Mouse (Mus musculus): ENCODE results near the gene Tbc1d13.
A peak's percentile ranks its signal among the peaks of the same experiment; 100 is the strongest.

Tbc1d13 gene

DNA sequence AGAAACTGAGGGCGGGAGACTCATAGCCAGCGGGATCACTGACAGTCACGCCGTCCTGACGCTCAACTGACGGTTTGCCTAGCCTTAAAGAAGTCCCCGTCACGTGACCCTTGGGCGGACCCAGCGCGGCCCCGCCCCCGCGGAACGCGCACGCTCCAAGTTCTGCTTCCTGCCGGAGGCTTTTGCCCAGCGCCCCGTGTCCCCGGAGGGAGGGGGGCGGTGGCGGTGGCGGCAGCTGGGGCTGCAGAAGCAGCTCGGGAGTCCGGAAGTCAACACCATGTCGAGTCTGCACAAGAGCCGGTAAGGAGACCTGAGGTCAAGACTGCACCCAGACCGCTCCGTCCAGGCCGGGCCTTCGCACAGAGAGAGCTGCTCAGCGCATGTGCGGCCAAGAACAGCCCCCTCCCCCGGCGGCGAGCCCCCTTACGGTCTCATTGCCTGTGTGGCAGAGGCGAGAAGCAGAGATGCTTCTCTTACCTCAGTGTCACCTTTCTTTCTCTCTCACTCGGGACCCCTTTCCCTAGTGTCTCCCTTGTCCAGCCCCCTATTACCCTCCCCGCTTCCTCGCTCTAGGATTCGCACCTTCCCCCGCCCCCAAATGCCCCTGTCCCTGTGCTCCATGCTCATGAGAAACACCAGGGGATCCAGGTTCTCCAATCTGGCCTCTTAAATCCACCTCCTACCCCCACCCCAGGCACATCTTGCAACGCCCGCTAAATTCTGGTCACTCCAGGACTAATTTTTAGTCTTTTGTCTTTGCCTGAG is at the start of gene Tbc1d13:
Gene Tbc1d13, plus strand, starts transcription at position 134 of the 765 bp plus-strand sequence.
- peak; percentile 94 to 97 for DNase-seq (ENCODE audit: low spot score in 2 of 2)

DNA sequence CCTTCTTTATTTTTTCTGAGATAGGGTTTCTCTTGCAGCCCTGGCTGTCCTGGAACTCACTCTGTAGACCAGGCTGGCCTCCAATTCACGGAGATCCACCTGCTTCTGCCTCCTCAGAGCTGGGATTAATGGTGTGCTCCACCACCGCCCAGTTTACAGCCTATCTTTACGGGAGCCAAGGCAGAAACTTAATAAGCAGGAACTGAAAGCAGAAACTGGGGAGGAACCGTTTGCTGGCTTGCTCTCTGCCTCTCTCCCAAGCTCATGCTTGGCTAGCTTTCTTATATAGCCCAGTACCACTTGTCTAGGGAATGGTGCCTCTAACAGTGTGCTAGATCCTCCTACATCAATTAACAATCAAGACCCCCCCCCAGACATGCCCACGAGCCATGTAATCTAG is 49.4 kb upstream of the Tbc1d13 start:
- DNase-seq (ENCODE audit: low spot score in 2 of 2) = no peak

DNA sequence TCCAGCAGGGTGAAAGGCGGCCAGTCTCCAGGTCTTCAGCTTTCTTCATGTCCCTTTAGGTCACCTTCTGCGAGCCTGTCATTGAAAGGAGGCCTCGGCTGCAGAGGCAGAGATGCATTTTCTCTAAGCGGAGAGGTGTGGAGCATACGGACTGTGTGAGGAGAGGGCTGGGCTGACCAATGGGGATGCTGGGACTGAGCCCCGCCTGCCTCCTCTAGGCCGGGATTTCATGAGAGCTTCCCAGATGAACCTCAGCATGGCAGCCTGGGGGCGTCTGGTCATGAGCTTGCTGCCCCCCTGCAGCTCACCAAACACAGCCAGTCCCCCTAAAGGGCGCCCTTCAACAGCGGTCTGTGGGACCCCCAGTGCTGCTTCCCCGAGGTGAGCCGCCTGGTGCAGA is 48.9 kb upstream of the Tbc1d13 start:
- DNase-seq (ENCODE audit: low spot score in 2 of 2) = no peak

DNA sequence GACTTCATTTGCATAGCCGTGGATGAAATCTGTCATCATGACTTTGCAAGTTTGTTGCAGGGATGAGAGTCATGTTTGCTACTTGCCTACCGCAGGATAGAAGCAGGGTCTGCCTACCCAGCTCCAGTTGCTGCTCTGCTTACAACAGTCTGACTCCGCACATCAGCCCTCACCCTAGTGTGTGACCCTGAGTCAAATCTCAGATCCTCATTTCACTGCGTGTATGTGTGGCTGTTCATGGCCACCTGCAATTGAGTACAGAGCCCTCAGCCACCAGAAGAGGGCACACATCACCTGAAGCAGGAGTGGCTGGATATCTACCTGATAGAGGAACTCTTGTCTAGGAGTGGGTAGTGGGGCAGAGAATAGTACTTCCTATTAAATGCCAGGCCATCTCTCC is 46.2 kb upstream of the Tbc1d13 start:
- DNase-seq (ENCODE audit: low spot score in 2 of 2) = no peak

DNA sequence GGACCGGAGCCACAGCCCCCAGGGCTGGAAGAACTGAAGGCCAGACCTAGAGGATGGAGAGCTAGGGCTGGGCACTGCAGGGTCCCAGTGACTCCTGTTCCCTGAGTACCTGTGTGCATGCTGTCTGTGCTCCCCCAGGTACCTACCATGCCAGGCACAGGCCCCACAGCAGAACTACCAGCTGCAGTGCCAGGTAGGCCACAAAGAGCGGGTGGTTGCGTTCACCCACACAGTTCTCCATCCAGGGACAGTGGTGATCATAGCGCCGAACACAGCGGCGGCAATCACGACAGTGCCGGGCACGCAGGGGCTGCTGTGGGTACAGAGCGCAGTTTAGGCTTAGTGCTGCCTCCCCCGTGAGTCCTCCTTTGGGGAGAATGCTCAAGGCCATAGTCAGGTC is 42.0 kb upstream of the Tbc1d13 start:
- no peak for DNase-seq (ENCODE audit: low spot score in 2 of 2)

DNA sequence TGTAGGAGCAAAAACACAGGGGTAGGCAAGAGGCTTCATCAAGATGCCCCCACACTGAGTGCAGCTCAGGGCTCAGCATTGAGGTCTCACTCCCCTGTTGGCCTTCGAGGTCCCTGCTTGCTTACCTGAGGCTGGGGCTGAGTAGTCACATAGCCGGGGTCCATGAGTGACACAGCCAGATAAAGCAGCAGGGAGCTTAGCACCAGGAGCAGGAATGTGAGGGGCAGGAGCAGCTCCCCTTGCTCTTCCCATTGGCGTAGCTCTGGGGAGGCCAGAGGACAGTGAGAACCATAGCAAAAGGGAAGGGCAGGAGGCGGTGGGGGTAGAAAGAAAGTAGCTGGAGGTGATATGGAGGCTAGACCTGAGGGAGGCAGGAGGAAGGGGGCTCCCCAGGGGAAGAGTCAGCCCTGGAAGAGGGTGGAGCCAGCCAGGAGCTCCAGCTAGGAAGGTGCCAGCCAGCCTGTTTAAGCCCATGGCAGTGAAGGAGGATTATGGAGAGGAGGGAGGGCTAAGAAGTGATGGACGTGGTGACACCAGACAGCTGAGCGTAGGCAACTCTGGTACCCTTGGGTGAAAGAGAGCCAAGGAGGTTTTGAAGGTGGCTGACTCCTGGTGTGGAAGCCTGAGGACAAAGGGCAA is 41.1 kb upstream of the Tbc1d13 start:
- no peak for DNase-seq (ENCODE audit: low spot score in 2 of 2)

DNA sequence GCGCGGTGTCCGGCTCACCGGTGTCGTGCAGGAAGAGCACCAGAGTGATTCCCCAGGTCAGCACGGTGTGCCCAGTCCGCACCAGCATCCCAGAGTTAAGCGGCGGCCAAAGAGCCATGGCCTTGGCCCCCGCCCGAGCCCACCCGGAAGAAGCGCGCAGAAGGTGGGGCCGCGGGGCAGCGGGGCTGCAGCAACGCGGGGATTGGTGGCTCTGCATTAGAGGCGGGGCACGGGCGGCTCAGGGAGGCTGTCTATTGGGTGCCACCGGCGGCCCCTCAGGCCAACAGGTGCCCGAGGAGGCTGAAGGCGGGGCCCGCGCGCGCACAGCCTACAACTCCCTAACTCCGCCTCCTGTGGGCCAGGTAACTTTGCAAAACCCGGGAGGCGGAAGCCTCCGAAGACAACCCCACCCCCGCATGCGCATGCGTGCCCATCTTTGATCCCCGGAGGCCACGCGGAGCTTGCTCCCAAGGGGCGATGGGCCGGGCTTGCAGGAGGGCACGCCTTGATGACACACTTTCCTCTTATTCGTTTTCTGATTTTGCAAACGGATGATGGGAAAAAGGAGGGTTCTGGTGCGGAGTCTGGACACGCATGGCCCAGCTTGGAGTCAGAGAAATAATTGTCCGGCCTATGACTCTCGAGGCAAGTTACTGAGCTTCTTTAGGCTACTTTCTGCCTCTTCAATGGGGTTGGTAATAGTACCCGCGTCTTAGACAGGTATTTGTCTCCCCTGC is 39.9 kb upstream of the Tbc1d13 start, which contains the start of gene Zdhhc12:
Gene Zdhhc12, minus strand, starts transcription at position 178 of the 737 bp plus-strand sequence.
- peak; percentile 80 to 89 for DNase-seq (ENCODE audit: low spot score in 2 of 2)

DNA sequence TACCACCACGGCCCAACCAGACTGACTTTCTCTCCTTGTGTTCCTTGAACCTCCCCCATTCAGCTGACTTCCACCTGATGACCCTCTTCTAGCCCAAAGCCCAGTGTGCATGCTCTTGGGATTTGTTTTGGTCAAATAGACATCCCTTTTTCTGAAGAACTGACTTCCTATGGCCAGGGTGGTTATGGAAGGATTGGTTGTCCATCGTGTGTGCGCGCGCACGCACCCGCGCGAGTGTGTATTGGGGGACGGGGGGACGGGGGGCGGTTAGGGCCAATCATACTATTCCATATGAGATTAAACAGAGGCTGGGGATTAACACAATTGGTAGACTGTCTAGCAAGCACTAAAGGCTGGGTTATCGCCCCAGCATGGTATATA is 39.3 kb upstream of the Tbc1d13 start:
- peak in 1 of 2 experiments; percentile 29 for DNase-seq (ENCODE audit: low spot score in 2 of 2)

DNA sequence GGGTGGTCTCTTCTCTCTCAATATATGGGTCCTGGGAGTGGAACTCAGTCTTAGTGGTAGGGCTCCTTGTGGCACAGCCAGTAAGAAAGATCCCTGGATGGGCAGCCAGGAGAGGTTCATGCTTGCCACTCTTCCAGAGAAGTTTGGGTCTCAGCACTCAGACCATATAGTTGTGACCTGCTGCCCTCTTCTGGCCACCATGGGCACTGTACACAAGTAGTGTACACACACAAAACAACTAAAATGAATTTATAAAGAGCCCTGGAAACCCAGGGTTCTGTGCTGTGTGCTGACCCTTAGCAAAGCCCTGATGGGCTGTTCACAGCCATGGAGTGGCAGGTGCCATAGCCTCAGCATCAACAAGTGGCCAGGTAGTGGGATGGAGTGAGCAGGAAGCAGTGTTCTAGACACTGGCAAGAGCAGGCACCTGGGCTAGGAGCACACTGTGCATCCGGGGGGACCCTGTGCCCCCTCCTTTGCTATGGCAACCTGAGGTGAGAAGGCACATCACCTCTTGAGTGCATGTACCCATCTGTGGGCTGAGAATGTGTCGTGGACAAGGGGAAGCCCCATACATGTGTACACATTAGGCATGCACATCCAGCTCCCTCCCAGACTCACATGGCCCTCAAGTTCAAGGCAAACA is 37.5 kb upstream of the Tbc1d13 start:
- DNase-seq (ENCODE audit: low spot score in 2 of 2) = peak in 1 of 2 experiments; percentile 60

DNA sequence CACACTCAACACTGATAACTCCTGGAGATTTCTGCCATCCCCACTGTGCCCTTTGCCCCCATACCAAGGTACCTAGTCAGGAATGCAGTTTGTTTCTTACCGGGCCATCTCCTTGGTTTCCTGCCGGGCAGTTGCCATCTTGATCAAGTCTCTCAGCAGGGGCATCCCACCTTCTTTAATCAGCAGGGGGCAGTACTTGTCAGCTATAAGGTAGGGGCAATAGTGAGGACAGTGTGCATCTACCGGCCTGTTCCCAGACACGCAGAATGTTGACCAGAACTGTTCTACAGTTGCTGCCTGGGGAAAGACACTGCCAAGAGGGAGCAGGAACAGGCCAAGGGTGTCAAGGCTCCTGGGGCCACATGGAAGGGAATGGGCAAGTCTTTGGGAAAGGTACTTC is 33.3 kb upstream of the Tbc1d13 start:
- no peak for DNase-seq (ENCODE audit: low spot score in 2 of 2)

DNA sequence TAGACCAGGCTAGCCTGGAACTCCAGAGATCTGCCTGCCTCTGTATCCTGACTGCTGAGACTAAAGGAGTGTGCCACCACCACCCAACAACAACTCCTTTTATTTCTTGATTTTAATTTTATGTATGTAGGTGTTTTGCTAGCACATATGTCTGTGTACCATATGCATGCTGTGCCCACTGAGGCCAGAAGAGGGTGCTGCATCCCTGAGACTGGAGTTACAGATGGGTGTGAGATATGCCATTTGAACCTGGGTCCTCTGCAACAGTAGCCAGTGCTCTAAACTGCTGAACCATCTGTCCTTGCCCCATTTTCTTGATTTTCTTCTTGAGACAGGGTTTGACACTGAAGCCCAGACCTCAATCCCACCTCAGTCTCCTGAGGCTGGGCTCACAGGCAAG is 27.2 kb upstream of the Tbc1d13 start:
- peak in 1 of 2 experiments; percentile 40 for DNase-seq (ENCODE audit: low spot score in 2 of 2)

DNA sequence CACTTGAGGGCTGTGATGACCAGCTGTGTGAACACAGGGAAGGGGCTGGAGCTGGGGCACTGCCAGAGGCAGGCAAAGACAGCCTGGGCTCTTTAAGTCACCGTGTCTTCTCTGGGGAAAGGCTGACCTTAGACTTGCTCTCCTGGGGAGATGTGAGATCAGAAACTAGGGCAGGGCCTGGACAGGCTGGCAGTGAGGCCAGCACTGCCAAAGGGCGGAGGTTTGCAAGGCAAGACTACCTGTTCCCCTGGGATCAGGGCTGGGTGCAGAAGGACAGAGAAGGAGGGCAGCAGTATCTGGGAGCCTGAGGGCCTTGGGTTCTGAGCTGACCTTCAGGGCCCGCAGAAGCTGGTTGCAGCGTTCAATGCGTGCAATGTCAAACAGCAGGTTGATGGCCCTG is 25.9 kb upstream of the Tbc1d13 start:
- no peak for DNase-seq (ENCODE audit: low spot score in 2 of 2)

DNA sequence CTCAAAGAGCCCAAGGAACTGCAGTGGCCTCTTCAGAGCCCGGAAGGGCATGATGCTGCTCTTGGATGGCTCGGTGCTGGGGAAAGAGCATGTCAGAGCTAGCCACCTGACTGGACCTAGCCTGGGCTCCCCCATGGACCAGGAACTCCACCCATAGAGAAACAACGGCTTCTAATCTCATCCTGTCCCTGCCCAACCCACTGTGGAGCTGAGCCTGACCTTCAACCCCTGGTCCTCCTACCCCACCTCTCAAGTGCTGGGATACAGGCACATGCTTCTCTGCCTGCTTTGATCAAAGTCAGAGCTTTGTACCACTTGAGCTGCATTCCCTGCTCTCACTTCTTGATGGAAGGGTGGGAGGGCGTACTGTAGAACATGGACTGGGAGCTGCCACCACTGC is 25.3 kb upstream of the Tbc1d13 start:
- no peak for DNase-seq (ENCODE audit: low spot score in 2 of 2)

DNA sequence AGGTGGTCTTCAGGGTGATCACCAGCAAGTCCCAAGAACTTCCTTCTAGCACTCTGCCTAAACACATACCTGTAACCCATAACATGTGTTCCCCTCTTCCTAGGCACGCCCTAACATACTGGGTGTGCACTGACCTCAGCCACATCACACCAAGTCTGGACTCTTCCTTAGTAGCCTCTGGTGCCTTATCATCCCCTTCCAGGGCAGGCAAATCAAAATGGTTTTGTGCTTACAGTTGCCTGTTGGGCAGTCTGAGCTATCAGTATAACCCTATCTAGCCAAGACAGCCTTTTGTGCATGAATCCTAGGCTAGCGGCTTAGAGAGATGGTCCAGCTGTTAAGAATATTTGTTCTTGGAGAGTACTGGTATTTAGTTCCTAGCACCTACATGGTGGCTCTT is 22.0 kb upstream of the Tbc1d13 start:
- DNase-seq (ENCODE audit: low spot score in 2 of 2) = no peak

DNA sequence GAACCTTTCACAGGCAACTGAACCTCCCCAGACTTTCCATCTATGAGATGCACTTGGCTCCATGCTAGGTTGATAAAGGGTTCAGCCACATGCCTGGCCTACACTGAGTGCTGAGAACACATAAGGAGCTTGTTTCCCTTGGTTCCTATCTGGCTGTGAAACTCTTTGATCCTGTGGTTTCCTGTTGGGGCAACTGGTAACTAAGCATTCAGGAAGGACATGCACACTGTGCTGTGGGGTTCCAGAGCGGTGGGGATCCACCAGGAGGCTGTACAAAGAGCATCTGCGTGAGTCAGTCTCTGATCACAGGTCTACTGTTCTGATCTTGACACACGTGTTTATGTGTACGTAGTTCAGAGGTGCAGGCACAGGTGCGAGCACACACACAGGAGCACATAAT is 21.0 kb upstream of the Tbc1d13 start:
- no peak for DNase-seq (ENCODE audit: low spot score in 2 of 2)

DNA sequence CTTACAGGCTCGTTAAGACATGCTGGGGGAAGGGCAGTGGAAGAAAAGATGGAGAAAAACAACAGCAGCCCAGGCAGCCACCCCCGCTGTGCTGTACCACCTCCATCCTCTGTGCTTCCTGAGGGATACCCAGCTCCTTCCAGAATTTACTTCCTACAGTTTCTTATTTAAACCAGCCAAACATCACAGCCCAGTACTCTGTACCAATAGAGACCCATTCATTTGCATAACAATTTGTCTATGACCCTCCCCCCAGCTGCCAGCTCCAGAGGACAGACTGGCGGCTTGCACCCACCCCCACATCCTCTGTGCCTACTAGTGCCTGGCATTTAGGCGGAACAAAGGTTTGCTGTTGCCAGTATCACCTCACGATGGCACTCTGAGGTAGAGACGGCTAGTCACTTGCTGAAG is 13.9 kb upstream of the Tbc1d13 start:
- DNase-seq (ENCODE audit: low spot score in 2 of 2) = no peak

DNA sequence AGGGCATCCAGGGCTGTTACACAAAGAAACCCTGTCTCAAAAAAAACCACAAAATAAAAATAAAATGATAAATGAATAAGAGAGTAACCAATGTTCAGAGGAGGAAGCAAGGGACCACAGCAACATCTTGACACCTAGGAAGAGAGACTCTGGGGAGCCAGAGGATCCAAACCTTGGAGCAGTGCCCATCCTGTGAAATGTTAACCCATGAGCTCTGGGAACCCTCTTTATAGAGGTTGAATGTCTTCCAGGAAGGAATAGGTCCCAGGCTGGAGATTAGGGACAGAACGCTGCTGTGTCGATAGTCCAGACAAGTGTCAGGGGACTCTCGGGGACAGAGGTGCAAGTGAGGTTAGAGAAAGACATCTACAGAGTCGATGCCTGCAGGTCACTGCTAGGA is 13.3 kb upstream of the Tbc1d13 start:
- DNase-seq (ENCODE audit: low spot score in 2 of 2) = no peak

DNA sequence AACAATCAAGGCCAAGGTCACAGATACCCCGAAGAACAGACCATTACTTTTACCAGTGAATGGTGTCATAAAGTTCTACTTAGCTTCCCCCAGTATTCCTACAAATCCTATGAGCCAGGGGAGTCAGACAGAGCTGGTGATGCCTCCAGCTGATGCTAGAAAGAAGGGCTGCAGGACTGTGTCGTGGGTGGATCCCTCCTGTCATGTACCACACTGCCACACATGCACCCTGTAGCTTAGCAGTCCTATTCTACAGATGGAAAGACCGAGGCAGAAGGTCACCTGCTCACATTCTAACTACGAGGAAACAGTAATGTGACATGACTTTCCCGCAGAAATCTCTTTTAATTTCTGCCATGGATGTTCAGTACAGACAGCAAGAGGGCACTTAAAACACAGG is 10.8 kb upstream of the Tbc1d13 start:
- DNase-seq (ENCODE audit: low spot score in 2 of 2) = no peak

DNA sequence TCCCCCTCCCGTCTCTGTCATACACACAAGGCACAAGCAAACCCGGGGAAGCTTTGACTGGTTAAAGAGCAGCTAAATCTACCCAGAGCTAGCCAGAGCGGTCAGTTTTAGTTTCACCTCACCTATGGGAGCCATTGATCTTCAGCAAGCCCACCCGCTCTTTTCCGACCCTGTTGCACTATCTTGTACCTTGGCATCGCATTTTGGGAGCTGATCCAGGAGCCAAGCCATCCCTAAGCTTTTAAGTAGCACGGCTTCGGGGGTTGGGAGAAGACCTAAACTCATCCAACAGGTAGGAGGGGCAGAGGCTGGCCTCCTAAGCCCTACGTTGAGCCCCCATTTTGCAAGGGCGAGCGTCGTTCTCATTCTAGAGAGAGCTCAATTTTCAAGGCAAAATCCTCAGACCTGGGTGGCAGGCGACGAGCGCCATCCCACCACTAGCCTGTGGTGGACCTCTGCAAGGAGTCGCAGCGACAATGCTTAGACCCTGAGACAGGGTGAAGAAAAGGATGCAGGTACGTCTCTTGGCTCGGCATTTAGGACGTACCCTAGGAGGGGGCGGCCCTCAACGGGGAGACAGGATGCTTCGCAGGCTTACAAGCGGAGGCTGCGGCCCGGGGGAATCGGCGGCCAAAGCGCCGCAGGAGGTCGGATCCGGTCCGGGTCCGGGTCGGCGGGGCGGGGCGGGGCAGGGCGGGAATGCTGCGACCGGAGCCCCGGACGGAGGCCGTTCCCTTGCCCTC is 9.6 kb upstream of the Tbc1d13 start:
- no peak for DNase-seq (ENCODE audit: low spot score in 2 of 2)

DNA sequence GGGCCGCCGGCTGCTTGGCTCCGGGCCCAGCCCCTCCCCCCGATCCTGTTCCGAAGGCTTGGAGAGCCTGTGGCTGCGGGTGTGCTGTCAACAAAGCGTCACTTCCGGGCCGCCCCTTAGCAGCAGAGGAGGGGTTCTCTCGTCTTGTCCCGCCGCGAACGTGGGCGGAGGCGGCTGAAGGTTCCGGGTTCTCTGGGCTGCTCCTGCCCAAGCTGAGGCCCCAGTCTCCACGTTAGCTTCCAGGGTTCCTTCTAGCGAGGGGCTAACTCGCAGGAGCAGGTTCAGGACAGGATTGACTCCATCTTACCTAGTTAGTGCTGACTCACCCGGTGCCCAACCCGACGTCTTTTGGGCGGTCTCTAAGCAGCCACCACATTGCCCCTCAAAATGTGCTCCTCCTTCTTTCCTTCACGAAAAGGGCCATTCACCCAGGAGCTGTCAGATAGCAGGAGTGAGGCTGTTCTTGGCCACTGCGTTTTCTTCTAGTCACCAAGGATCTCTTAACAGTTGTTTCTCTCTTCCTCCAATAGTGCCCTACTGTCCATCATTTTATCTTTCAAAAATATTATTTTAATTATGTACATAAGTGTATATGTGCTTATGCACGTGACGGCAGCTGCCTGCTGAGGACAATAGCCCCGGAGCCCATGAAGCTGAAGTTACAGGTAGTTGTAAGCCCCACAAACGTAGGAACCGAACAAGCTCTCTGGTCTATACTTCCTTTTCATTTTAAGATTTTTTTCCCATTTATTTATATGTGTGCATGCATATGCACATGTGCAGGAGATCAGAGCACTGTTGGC is 8.9 kb upstream of the Tbc1d13 start, which contains the start of gene Zer1:
Gene Zer1, minus strand, starts transcription at position 114 of the 803 bp plus-strand sequence.
- DNase-seq (ENCODE audit: low spot score in 2 of 2) = peak; percentile 82 to 93

DNA sequence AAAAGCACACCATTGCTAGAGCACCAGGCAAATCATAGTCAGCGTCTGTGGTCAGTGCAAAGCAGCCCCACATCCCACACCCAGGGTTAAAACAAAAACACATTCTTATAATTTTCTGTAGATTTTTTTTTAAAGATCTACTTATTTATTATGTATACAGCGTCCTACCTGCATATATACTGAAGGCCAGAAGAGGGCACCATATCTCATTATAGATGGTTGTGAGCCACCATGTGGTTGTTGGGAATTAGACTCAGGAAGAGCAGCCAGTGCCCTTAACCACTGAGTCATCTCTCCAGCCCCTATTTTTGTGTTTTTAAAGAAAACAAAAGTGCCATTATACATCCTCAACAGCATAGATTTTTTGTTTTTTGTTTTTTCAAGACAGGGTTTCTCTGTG is 4.8 kb upstream of the Tbc1d13 start:
- no peak for DNase-seq (ENCODE audit: low spot score in 2 of 2)
